9 mouse cellular contexts compared by ENCODE assay signal in the genomic region with DNA sequence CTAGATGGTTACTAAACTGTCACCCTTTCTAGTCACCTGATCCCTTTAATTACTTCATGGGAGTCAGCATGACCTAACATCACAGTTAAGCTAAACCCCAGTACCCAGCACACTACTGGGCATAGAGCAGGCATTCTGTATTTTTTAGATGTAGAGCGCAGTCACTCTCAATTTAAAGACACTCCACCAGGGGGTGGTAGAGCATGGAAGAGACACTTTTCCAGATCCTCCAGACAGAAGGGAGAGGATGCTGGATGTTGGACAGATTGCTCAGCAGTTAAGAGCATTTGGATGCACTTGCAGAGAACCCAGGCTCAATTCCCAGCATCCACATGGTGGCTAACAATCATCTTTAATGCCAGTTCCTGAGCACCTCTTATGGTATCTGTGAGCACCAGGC. TPM values are rescaled to one million over a fixed set of nuclear protein-coding genes. Genes with fewer than 3 reads are reported as not detected.
DNase-seq lines count a peak whose midpoint lies in the region; ATAC-seq and TF ChIP-seq lines count a peak whose summit lies in the region.
"Had no signal": no experiment of that assay in that cellular context is flagged by ENCODE, and none has a peak within 500 bp of the region (broad histone marks: within the 10 kb centered on the region; RNA-seq: fewer than 3 reads in every experiment).

No protein-coding gene starts in this region.

- no peak overlapping the region for H3K4me3 ChIP-seq in heart, postnatal 0 days (ENCODE audit: low read depth, low read length)
- no peak overlapping the region for H3K4me3 ChIP-seq in CH12.LX (replicated peaks in 1 of 3; ENCODE audit: low read depth in 2 of 3, low read length in 2 of 3, poor library complexity in 1 of 3)
- H3K4me3 ChIP-seq in limb, embryonic 10.5 days, result no peak overlapping the region
- H3K4me3 ChIP-seq: myocyte had no signal

- no peaks in the 10 kb centered on the region for H3K79me2 ChIP-seq in CH12.LX (replicated peaks; ENCODE audit: control insufficient read depth, extremely low read depth, insufficient read depth, poor library complexity, severe bottlenecking)

- peak; percentile 65 for TF ChIP-seq RAD21 in CH12.LX (IDR thresholded peaks at IDR 0.05; ENCODE audit: low read depth, low read length)

- in situ Hi-C loops in CH12.LX (cut with MboI; ENCODE audit: low pct_ligation_motif_present, low pct_unique_long_range_greater_than_20kb, low sequenced_read_pairs), result no loop called here

- TF ChIP-seq CTCF in heart, postnatal 0 days (IDR thresholded peaks at IDR 0.05; ENCODE audit: low read depth), result peak; percentile 51
- peak; percentile 48 to 77 for TF ChIP-seq CTCF in CH12.LX (conservative IDR thresholded peaks at IDR 0.05 in 1 of 2, IDR thresholded peaks at IDR 0.05 in 1 of 2; ENCODE audit: low read depth in 2 of 2, low read length in 2 of 2)

- TF ChIP-seq EP300 in heart, postnatal 0 days (IDR thresholded peaks at IDR 0.05; ENCODE audit: low read depth), result no peak
- no peak for TF ChIP-seq EP300 in CH12.LX (IDR thresholded peaks at IDR 0.05; ENCODE audit: low read length)

- no peak for ATAC-seq in heart, postnatal 0 days (ENCODE audit: insufficient read depth, low read depth)

- H3K27me3 ChIP-seq in heart, postnatal 0 days (ENCODE audit: control insufficient read depth, insufficient read depth, low read length), result no peaks in the 10 kb centered on the region
- no peaks in the 10 kb centered on the region for H3K27me3 ChIP-seq in CH12.LX (replicated peaks)
- H3K27me3 ChIP-seq in limb, embryonic 10.5 days (ENCODE audit: low read depth, poor library complexity, severe bottlenecking), result no peaks in the 10 kb centered on the region

- no peak overlapping the region for H3K27ac ChIP-seq in heart, postnatal 0 days (ENCODE audit: low read depth)
- no peak overlapping the region for H3K27ac ChIP-seq in CH12.LX (ENCODE audit: insufficient read depth, low read depth)
- no peak overlapping the region for H3K27ac ChIP-seq in limb, embryonic 10.5 days

- intact Hi-C loops in heart, postnatal 36 days (cut with DNase I), result loop anchor here (5.0 kb wide), 1 partner anchor 45 kb away; no protein-coding TSS in a partner anchor
- intact Hi-C loops in left cerebral cortex, postnatal 4 days (cut with DNase I), result no loop called here

- no peak overlapping the region for H3K4me2 ChIP-seq in heart, postnatal 0 days (ENCODE audit: low read depth, low read length)
- H3K4me2 ChIP-seq in CH12.LX (ENCODE audit: insufficient read depth, low read depth, poor library complexity, severe bottlenecking), result no peak overlapping the region

- dilution Hi-C loops in CH12.LX (cut with MboI; ENCODE audit: extremely low pct_ligation_motif_present, extremely low pct_unique_long_range_greater_than_20kb, low sequenced_read_pairs), result no loop called here

- H3K9ac ChIP-seq in heart, postnatal 0 days (replicated peaks; ENCODE audit: low read depth, low read length), result no peak overlapping the region
- no peak overlapping the region for H3K9ac ChIP-seq in CH12.LX (ENCODE audit: insufficient read depth, low read depth)

- H3K36me3 ChIP-seq in heart, postnatal 0 days (replicated peaks; ENCODE audit: control insufficient read depth, insufficient read depth, low read length), result peaks cover 83% of the 10 kb centered on the region
- peaks cover 71 to 95% of the 10 kb centered on the region in 2 experiments for H3K36me3 ChIP-seq in CH12.LX (replicated peaks in 1 of 2; ENCODE audit: control insufficient read depth in 1 of 2, insufficient read depth in 1 of 2, low read length in 1 of 2)
- H3K36me3 ChIP-seq in limb, embryonic 10.5 days, result peaks cover 100% of the 10 kb centered on the region

- no peak for DNase-seq in heart, postnatal 0 days (ENCODE audit: low spot score)
- no peak for DNase-seq in heart, postnatal 36 days
- DNase-seq in CH12.LX (ENCODE audit: extremely low read depth), result peak; percentile 37
- peak; percentile 83 for DNase-seq in brain, adult 2 months (ENCODE audit: low read depth, low spot score)
- peak; percentile 47 for DNase-seq in left cerebral cortex, postnatal 4 days
- no peak for DNase-seq in gastrocnemius, postnatal 25 days
- no peak for DNase-seq in limb, embryonic 10.5 days (ENCODE audit: low spot score)
- DNase-seq: gastrocnemius, postnatal 10 days had no signal

- TF ChIP-seq POLR2A in CH12.LX (IDR thresholded peaks at IDR 0.05; ENCODE audit: low read depth, low read length), result no peak

- H3K9me3 ChIP-seq in heart, postnatal 0 days (replicated peaks; ENCODE audit: control insufficient read depth, low read length), result no peaks in the 10 kb centered on the region
- H3K9me3 ChIP-seq in CH12.LX (replicated peaks; ENCODE audit: low read length), result no peaks in the 10 kb centered on the region
- H3K9me3 ChIP-seq in limb, embryonic 10.5 days (replicated peaks), result no peaks in the 10 kb centered on the region

- no peaks in the 10 kb centered on the region for H3K4me1 ChIP-seq in heart, postnatal 0 days (ENCODE audit: control insufficient read depth, insufficient read depth)
- H3K4me1 ChIP-seq in CH12.LX (ENCODE audit: control insufficient read depth in 1 of 2, insufficient read depth in 2 of 2), result no peaks in the 10 kb centered on the region
- no peaks in the 10 kb centered on the region for H3K4me1 ChIP-seq in limb, embryonic 10.5 days

- WGBS in heart, postnatal 0 days, result 85% methylated on average over 1 of the region's 1 CpGs
- WGBS in limb, embryonic 10.5 days, result 94% methylated on average over 1 of the region's 1 CpGs

TF ChIP-seq in CH12.LX, 34 proteins besides CTCF, POLR2A, EP300 and RAD21:
- TF ChIP-seq MAX (IDR thresholded peaks at IDR 0.05; ENCODE audit: low read length) (no peak), BHLHE40 (IDR thresholded peaks at IDR 0.05; ENCODE audit: low read depth, low read length) (no peak), IRF4 (IDR thresholded peaks at IDR 0.05; ENCODE audit: low read depth, low read length) (no peak), PAX5 (IDR thresholded peaks at IDR 0.05; ENCODE audit: low read length) (no peak), ETS1 (conservative IDR thresholded peaks at IDR 0.05; ENCODE audit: low read depth, low read length) (no peak), JUND (conservative IDR thresholded peaks at IDR 0.05; ENCODE audit: low read depth, low read length) (no peak), JUN (IDR thresholded peaks at IDR 0.05; ENCODE audit: insufficient read depth, low read depth, low read length) (no peak), MYC (IDR thresholded peaks at IDR 0.05; ENCODE audit: low read depth, low read length) (no peak), MAZ (IDR thresholded peaks at IDR 0.05; ENCODE audit: low read depth, low read length) (no peak), TCF12 (IDR thresholded peaks at IDR 0.05; ENCODE audit: low read depth, low read length) (no peak), POLR2AphosphoS2 (IDR thresholded peaks at IDR 0.05; ENCODE audit: low read depth, low read length) (0 out of 2 replicates have a peak, but pooled peaks have one; percentile 6), MAFK (IDR thresholded peaks at IDR 0.05; ENCODE audit: insufficient replicate concordance, low read length) (no peak), USF1 (IDR thresholded peaks at IDR 0.05; ENCODE audit: low read depth, low read length) (no peak), UBTF (IDR thresholded peaks at IDR 0.05; ENCODE audit: low read depth, low read length) (no peak), SMC3 (IDR thresholded peaks at IDR 0.05; ENCODE audit: low read depth, low read length) (peak; percentile 75), ZMIZ1 (IDR thresholded peaks at IDR 0.05; ENCODE audit: low read depth, low read length) (no peak)
TF ChIP-seq in CH12.LX: peak in this region for 2.

RNA-seq across cellular contexts. Expression of gene Acly, which starts 15.4 kb away (rescaled TPM):
- total RNA-seq in heart, postnatal 0 days (2014; rRNA removed; ENCODE audit: low replicate concordance), result 68.4 and 75.6 TPM in 2 replicates
- polyA plus RNA-seq in heart, postnatal 0 days (2015; fragmentation: Nextera tagmentation; extraction: Ambion mirVana), result 32.3 and 35.5 TPM in 2 replicates
- 10 to 100 TPM; 27.3 to 38.1 TPM for total RNA-seq in heart, postnatal 36 days (2021)
- total RNA-seq in CH12.LX (2012; rRNA removed) (246 and 263 TPM in 2 replicates), CH12.LX (2014; rRNA removed) (245 and 277 TPM in 2 replicates)
- 196 and 213 TPM in 2 replicates for polyA plus RNA-seq in CH12.LX (2012; ENCODE audit: insufficient read length, low read depth)
- total RNA-seq in left cerebral cortex, postnatal 4 days (2021), result 100 to 1,000 TPM; 211 to 219 TPM
- total RNA-seq in gastrocnemius, postnatal 25 days (2021), result 10 to 100 TPM; 10.6 to 20.3 TPM
- 260 and 263 TPM in 2 replicates for polyA plus RNA-seq in limb, embryonic 10.5 days (2016; fragmentation: Nextera tagmentation; extraction: Ambion mirVana)

RNA-seq across cellular contexts. Expression of gene Ttc25, which starts 33.0 kb away (rescaled TPM):
- 0.23 and 0.39 TPM in 2 replicates for total RNA-seq in heart, postnatal 0 days (2014; rRNA removed; ENCODE audit: low replicate concordance)
- polyA plus RNA-seq in heart, postnatal 0 days (2015; fragmentation: Nextera tagmentation; extraction: Ambion mirVana), result 0.37 TPM in 2 replicates
- under 1 TPM; 0.22 to 0.49 TPM for total RNA-seq in heart, postnatal 36 days (2021)
- 1.3 and 1.8 TPM in 2 replicates for total RNA-seq in CH12.LX (2012; rRNA removed)
- total RNA-seq in CH12.LX (2014; rRNA removed), result 0.51 and 0.70 TPM in 2 replicates
- polyA plus RNA-seq in CH12.LX (2012; ENCODE audit: insufficient read length, low read depth), result 6.4 and 12.8 TPM in 2 replicates
- total RNA-seq in left cerebral cortex, postnatal 4 days (2021), result under 1 TPM; 0.58 to 0.93 TPM
- under 1 TPM; 0.36 to 0.38 TPM for total RNA-seq in gastrocnemius, postnatal 25 days (2021)
- polyA plus RNA-seq in limb, embryonic 10.5 days (2016; fragmentation: Nextera tagmentation; extraction: Ambion mirVana), result 1.1 and 1.2 TPM in 2 replicates

RNA-seq across cellular contexts. Expression of gene Klhl11, which starts 39.8 kb away (rescaled TPM):
- total RNA-seq in heart, postnatal 0 days (2014; rRNA removed; ENCODE audit: low replicate concordance), result 10.3 and 16.6 TPM in 2 replicates
- polyA plus RNA-seq in heart, postnatal 0 days (2015; fragmentation: Nextera tagmentation; extraction: Ambion mirVana), result 4.6 and 5.3 TPM in 2 replicates
- 1 to 10 TPM; 7.6 to 8.2 TPM for total RNA-seq in heart, postnatal 36 days (2021)
- total RNA-seq in CH12.LX (2012; rRNA removed), result 19.5 and 24.1 TPM in 2 replicates
- total RNA-seq in CH12.LX (2014; rRNA removed), result 12.8 and 13.7 TPM in 2 replicates
- polyA plus RNA-seq in CH12.LX (2012; ENCODE audit: insufficient read length, low read depth), result 9.8 and 10.1 TPM in 2 replicates
- 10 to 100 TPM; 50.7 to 54.1 TPM for total RNA-seq in left cerebral cortex, postnatal 4 days (2021)
- 1 to 10 TPM; 3.8 to 3.9 TPM for total RNA-seq in gastrocnemius, postnatal 25 days (2021)
- polyA plus RNA-seq in limb, embryonic 10.5 days (2016; fragmentation: Nextera tagmentation; extraction: Ambion mirVana), result 7.9 and 10.4 TPM in 2 replicates

Comparison
In these comparisons a context has a peak if more than half of its experiments do, and no peak if none do; other contexts are left out.
1. DNase-seq: peak in CH12.LX (single experiment), brain, adult 2 months (single experiment) and left cerebral cortex, postnatal 4 days (single experiment); none in heart, postnatal 0 days (single experiment), heart, postnatal 36 days (0 of 2), gastrocnemius, postnatal 25 days (single experiment) and limb, embryonic 10.5 days (single experiment).